ENCODE assay signal across 9 mouse cellular contexts in the genomic region with DNA sequence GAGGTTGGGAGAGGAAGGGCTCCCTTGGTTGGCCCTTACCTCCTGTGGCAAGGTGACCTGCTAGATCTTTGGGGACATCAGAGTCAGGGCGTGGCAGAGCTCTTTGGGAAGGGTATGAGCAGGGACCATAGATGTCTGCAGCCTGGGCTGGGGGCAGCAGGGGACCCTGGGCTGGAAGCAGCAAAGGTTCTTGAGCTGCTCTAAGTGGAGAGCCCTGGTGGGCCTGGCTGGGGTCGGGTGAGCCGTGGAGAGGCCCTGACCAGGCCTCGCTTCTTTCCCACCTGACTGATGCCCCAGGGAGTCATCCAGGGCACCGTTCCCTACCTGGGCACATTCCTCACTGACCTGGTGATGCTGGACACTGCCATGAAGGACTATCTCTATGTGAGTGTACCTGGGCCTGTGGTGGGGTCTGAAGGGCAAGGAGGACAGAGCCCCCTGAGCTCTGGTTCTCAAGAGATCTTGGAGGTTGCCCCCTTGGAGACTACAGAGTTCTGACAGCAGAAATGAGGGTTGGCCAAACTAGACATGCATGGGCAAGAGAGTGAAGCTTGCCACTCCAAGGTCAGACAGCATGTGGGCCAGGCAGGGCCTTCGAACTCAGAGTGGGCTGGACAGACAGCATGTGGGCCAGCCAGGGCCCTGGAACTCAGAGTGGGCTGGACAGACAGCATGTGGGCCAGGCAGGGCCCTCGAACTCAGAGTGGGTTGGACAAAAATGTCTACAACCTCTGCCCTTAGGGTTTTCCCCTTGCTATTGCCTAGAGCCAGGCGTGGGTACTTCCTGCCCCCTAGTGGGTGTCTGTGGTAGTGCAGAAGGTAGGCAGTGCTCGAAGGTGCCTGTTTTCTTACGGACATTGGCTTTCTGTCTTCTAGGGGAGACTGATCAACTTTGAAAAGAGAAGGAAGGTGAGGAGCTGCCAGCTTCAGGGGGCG. TPM values are rescaled to one million over a fixed set of nuclear protein-coding genes. Genes with fewer than 3 reads are reported as not detected.
DNase-seq lines count a peak whose midpoint lies in the region; ATAC-seq lines count a peak whose summit lies in the region.
"Had no signal": no experiment of that assay in that cellular context is flagged by ENCODE, and none has a peak within 500 bp of the region (broad histone marks: within the 10 kb centered on the region; RNA-seq: fewer than 3 reads in every experiment).

No protein-coding gene starts in this region.

- 51% methylated on average over 11 of the region's 11 CpGs for WGBS in forebrain, embryonic 15.5 days
- 53% methylated on average over 11 of the region's 11 CpGs for WGBS in hindbrain, embryonic 10.5 days

- peak; percentile 33 for ATAC-seq in forebrain, embryonic 15.5 days (replicated peaks)
- ATAC-seq in megakaryocyte-erythroid progenitor cell, adult 5-6 weeks (replicated peaks; ENCODE audit: low FRiP score, low TSS enrichment, poor library complexity, severe bottlenecking), result peak; percentile 50; the same call in 1 of the 2 replicates

- H3K27ac ChIP-seq in forebrain, embryonic 15.5 days (replicated peaks), result 0 out of 2 replicates have a peak overlapping the region, but pooled peaks have one; percentile 2
- no peak overlapping the region for H3K27ac ChIP-seq in hindbrain, embryonic 10.5 days
- H3K27ac ChIP-seq: limb, embryonic 13.5 days had no signal

- H3K27me3 ChIP-seq in forebrain, embryonic 15.5 days, result no peaks in the 10 kb centered on the region
- no peaks in the 10 kb centered on the region for H3K27me3 ChIP-seq in hindbrain, embryonic 10.5 days (ENCODE audit: insufficient read depth, poor library complexity, severe bottlenecking)
- H3K27me3 ChIP-seq: limb, embryonic 13.5 days had no signal

- peak; percentile 36 for DNase-seq in MEL-GATA-1-ER (ENCODE audit: extremely low read depth, low read depth)
- peak; percentile 78 for DNase-seq in cerebellum, adult 11-12 months
- peak; percentile 84 for DNase-seq in hindbrain, embryonic 10.5 days (ENCODE audit: low spot score)
- peak; percentile 77 to 80 for DNase-seq in layer of hippocampus, postnatal 14 days (ENCODE audit: low spot score in 2 of 2)
- peak; percentile 83 for DNase-seq in right cerebral cortex, postnatal 14 days
- DNase-seq in urinary bladder, postnatal 14 days (ENCODE audit: low spot score), result peak; percentile 88

- H3K4me2 ChIP-seq in forebrain, embryonic 15.5 days (replicated peaks), result no peak overlapping the region
- H3K4me2 ChIP-seq: limb, embryonic 13.5 days had no signal

- H3K4me3 ChIP-seq in forebrain, embryonic 15.5 days, result no peak overlapping the region
- H3K4me3 ChIP-seq in hindbrain, embryonic 10.5 days, result no peak overlapping the region
- H3K4me3 ChIP-seq: limb, embryonic 13.5 days had no signal

- peaks cover 81% of the 10 kb centered on the region for H3K36me3 ChIP-seq in forebrain, embryonic 15.5 days
- peaks cover 98% of the 10 kb centered on the region for H3K36me3 ChIP-seq in hindbrain, embryonic 10.5 days

- H3K4me1 ChIP-seq in forebrain, embryonic 15.5 days, result 0 out of 2 replicates have a peak, but pooled peaks cover 4% of the 10 kb centered on the region
- peaks cover 22% of the 10 kb centered on the region for H3K4me1 ChIP-seq in hindbrain, embryonic 10.5 days (replicated peaks)
- H3K4me1 ChIP-seq: limb, embryonic 13.5 days had no signal

- no peak overlapping the region for H3K9ac ChIP-seq in forebrain, embryonic 15.5 days (replicated peaks)
- H3K9ac ChIP-seq: limb, embryonic 13.5 days had no signal

- H3K9me3 ChIP-seq in forebrain, embryonic 15.5 days, result no peaks in the 10 kb centered on the region
- H3K9me3 ChIP-seq in hindbrain, embryonic 10.5 days, result no peaks in the 10 kb centered on the region
- H3K9me3 ChIP-seq: limb, embryonic 13.5 days had no signal

RNA-seq across cellular contexts. Expression of a gene that starts 15.7 kb away (rescaled TPM):
- 0.10 TPM in 1 of 2 replicates, not detected in the other for polyA plus RNA-seq in forebrain, embryonic 15.5 days (2015; fragmentation: Nextera tagmentation; extraction: Ambion mirVana)
- polyA plus RNA-seq in hindbrain, embryonic 10.5 days (2016; fragmentation: Nextera tagmentation; extraction: Ambion mirVana), result not detected in 2 replicates
- total RNA-seq in layer of hippocampus, postnatal 14 days (2021), result not detected
- not detected in 2 replicates for total RNA-seq in megakaryocyte-erythroid progenitor cell, adult 5-6 weeks (2014; fragmentation: Nextera tagmentation)
- not detected in 2 replicates for total RNA-seq in megakaryocyte-erythroid progenitor cell, adult 5-6 weeks (2017)

RNA-seq across cellular contexts. Expression of a gene that starts 34.6 kb away (rescaled TPM):
- polyA plus RNA-seq in forebrain, embryonic 15.5 days (2015; fragmentation: Nextera tagmentation; extraction: Ambion mirVana), result 84.6 and 87.8 TPM in 2 replicates
- polyA plus RNA-seq in hindbrain, embryonic 10.5 days (2016; fragmentation: Nextera tagmentation; extraction: Ambion mirVana), result 48.5 and 67.5 TPM in 2 replicates
- total RNA-seq in layer of hippocampus, postnatal 14 days (2021), result 100 to 1,000 TPM; 150 to 155 TPM
- total RNA-seq in megakaryocyte-erythroid progenitor cell, adult 5-6 weeks (2014; fragmentation: Nextera tagmentation), result 1.7 and 5.5 TPM in 2 replicates
- total RNA-seq in megakaryocyte-erythroid progenitor cell, adult 5-6 weeks (2017), result 0.56 and 0.88 TPM in 2 replicates

RNA-seq across cellular contexts. Expression of a gene that starts 36.0 kb away (rescaled TPM):
- 41.8 and 42.3 TPM in 2 replicates for polyA plus RNA-seq in forebrain, embryonic 15.5 days (2015; fragmentation: Nextera tagmentation; extraction: Ambion mirVana)
- 59.8 and 61.0 TPM in 2 replicates for polyA plus RNA-seq in hindbrain, embryonic 10.5 days (2016; fragmentation: Nextera tagmentation; extraction: Ambion mirVana)
- 10 to 100 TPM; 17.0 to 18.1 TPM for total RNA-seq in layer of hippocampus, postnatal 14 days (2021)
- 33.9 and 43.0 TPM in 2 replicates for total RNA-seq in megakaryocyte-erythroid progenitor cell, adult 5-6 weeks (2014; fragmentation: Nextera tagmentation)
- 18.8 and 25.7 TPM in 2 replicates for total RNA-seq in megakaryocyte-erythroid progenitor cell, adult 5-6 weeks (2017)

RNA-seq across cellular contexts. Expression of a gene that starts 41.6 kb away (rescaled TPM):
- 0.60 and 0.92 TPM in 2 replicates for polyA plus RNA-seq in forebrain, embryonic 15.5 days (2015; fragmentation: Nextera tagmentation; extraction: Ambion mirVana)
- polyA plus RNA-seq in hindbrain, embryonic 10.5 days (2016; fragmentation: Nextera tagmentation; extraction: Ambion mirVana), result 0.70 TPM in 1 of 2 replicates, not detected in the other
- total RNA-seq in layer of hippocampus, postnatal 14 days (2021), result not detected
- not detected in 2 replicates for total RNA-seq in megakaryocyte-erythroid progenitor cell, adult 5-6 weeks (2014; fragmentation: Nextera tagmentation)
- not detected in 2 replicates for total RNA-seq in megakaryocyte-erythroid progenitor cell, adult 5-6 weeks (2017)

RNA-seq across cellular contexts. Expression of a gene that starts 50.8 kb away (rescaled TPM):
- 0.50 and 0.68 TPM in 2 replicates for polyA plus RNA-seq in forebrain, embryonic 15.5 days (2015; fragmentation: Nextera tagmentation; extraction: Ambion mirVana)
- 0.14 TPM in 1 of 2 replicates, not detected in the other for polyA plus RNA-seq in hindbrain, embryonic 10.5 days (2016; fragmentation: Nextera tagmentation; extraction: Ambion mirVana)
- total RNA-seq in layer of hippocampus, postnatal 14 days (2021), result 1 to 10 TPM; 1.4 to 2.1 TPM
- total RNA-seq in megakaryocyte-erythroid progenitor cell, adult 5-6 weeks (2014; fragmentation: Nextera tagmentation), result not detected in 2 replicates
- total RNA-seq in megakaryocyte-erythroid progenitor cell, adult 5-6 weeks (2017), result not detected in 2 replicates

Comparison
In these comparisons a context has a peak if more than half of its experiments do, and no peak if none do; other contexts are left out.
1. DNase-seq: peak in every context shown above with its lines; median percentile 88 in urinary bladder, postnatal 14 days; 84 in hindbrain, embryonic 10.5 days; 83 in right cerebral cortex, postnatal 14 days; 78 in layer of hippocampus, postnatal 14 days; 78 in cerebellum, adult 11-12 months; 36 in MEL-GATA-1-ER.
2. RNA of a gene that starts 34.6 kb away (total RNA-seq): 150 to 155 TPM in layer of hippocampus, postnatal 14 days; 0.56 to 5.5 TPM in megakaryocyte-erythroid progenitor cell, adult 5-6 weeks; every median in the first group is over 10 times any median in the second.